Mouse (Mus musculus): ENCODE data around the gene Tgfbr3.
A peak's percentile ranks its signal among the peaks of the same experiment; 100 is the strongest.

Gene Tgfbr3

GRCm38 (mm10) chr5:107143406-107143805, 146.0 kb downstream of the Tgfbr3 start:
- DNase-seq: no peak

GRCm38 (mm10) chr5:107142791-107143190, 146.6 kb downstream of the Tgfbr3 start:
- no peak for DNase-seq

GRCm38 (mm10) chr5:107141375-107141774, 148.1 kb downstream of the Tgfbr3 start:
- no peak for DNase-seq

GRCm38 (mm10) chr5:107139800-107140651, 149.4 kb downstream of the Tgfbr3 start:
- DNase-seq: no peak

- no peak for DNase-seq
Measured at GRCm38 (mm10) chr5:107133336-107133735, 156.1 kb downstream of the Tgfbr3 start.

- DNase-seq: no peak
Measured at GRCm38 (mm10) chr5:107132231-107132630, 157.2 kb downstream of the Tgfbr3 start.

- no peak for DNase-seq
Measured at GRCm38 (mm10) chr5:107129304-107129703, 160.1 kb downstream of the Tgfbr3 start.

- DNase-seq: peak in 1 of 2 experiments; percentile 15
Measured at GRCm38 (mm10) chr5:107126561-107126960, 162.9 kb downstream of the Tgfbr3 start.

GRCm38 (mm10) chr5:107125131-107125530, 164.3 kb downstream of the Tgfbr3 start:
- DNase-seq: no peak

GRCm38 (mm10) chr5:107124531-107124930, 164.9 kb downstream of the Tgfbr3 start:
- DNase-seq: peak in 1 of 2 experiments; percentile 27

- peak in 1 of 2 experiments; percentile 26 for DNase-seq
Measured at GRCm38 (mm10) chr5:107122622-107123021, 166.8 kb downstream of the Tgfbr3 start.

- peak in 1 of 2 experiments; percentile 15 for DNase-seq
Measured at GRCm38 (mm10) chr5:107121086-107121485, 168.3 kb downstream of the Tgfbr3 start.

GRCm38 (mm10) chr5:107120624-107121023, 168.8 kb downstream of the Tgfbr3 start:
- DNase-seq: no peak

GRCm38 (mm10) chr5:107119896-107120295, 169.5 kb downstream of the Tgfbr3 start:
- DNase-seq: no peak

- DNase-seq: peak; percentile 13 to 33
Measured at GRCm38 (mm10) chr5:107116821-107117220, 172.6 kb downstream of the Tgfbr3 start.

- DNase-seq: no peak
Measured at GRCm38 (mm10) chr5:107112656-107113275, 176.7 kb downstream of the Tgfbr3 start.

GRCm38 (mm10) chr5:107111802-107112201, 177.6 kb downstream of the Tgfbr3 start:
- DNase-seq: no peak

- no peak for DNase-seq
Measured at GRCm38 (mm10) chr5:107110880-107111520, 178.4 kb downstream of the Tgfbr3 start.

- DNase-seq: no peak
Measured at GRCm38 (mm10) chr5:107110089-107110879, 179.1 kb downstream of the Tgfbr3 start.

GRCm38 (mm10) chr5:107109416-107109815, 180.0 kb downstream of the Tgfbr3 start:
- DNase-seq: no peak

GRCm38 (mm10) chr5:107106793-107107192, 182.6 kb downstream of the Tgfbr3 start:
- DNase-seq: no peak

- DNase-seq: no peak
Measured at GRCm38 (mm10) chr5:107106139-107106538, 183.3 kb downstream of the Tgfbr3 start.

- DNase-seq: no peak
Measured at GRCm38 (mm10) chr5:107103591-107103990, 185.8 kb downstream of the Tgfbr3 start.
